Mouse (Mus musculus): ENCODE data around the gene Ralgps2.
A peak's percentile ranks its signal among the peaks of the same experiment; 100 is the strongest.

Ralgps2 gene

DNA sequence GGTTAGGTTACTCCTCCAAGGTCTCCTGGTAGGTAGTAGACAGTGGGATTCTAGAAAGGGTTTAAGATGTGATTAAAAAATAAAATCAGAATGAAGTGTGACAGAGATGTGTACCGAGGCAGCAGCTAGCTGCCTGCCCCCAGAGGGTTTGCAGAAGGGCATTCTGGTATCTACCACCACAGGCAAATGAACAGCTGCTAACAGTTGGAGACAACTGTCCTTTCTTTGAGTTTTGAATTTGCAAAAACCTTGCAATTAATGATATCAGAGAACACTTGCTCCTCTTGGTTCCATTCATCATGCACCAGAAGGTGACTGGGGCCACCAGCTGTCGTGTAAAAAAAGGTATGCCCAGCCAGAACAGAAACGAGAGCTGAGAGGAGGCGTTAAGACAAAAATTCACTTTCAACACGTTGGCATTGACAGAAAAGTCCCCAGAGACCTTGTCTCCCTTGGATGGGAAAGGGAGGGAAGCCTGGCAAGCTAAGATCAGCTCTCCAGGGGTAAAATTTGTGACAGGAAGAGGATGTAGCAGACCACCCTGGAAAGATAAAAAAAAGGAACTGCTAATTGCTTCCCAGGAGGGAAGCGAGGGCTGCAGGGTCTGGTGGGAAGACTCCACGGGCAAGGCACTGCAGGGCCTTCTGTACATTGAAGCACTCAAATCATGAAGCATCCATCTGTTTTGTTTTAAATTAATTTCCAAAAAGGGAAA is 24.6 kb upstream of the Ralgps2 start:
- TF ChIP-seq GATA4 (IDR thresholded peaks at IDR 0.05; ENCODE audit: insufficient replicate concordance, low read length): no peak

DNA sequence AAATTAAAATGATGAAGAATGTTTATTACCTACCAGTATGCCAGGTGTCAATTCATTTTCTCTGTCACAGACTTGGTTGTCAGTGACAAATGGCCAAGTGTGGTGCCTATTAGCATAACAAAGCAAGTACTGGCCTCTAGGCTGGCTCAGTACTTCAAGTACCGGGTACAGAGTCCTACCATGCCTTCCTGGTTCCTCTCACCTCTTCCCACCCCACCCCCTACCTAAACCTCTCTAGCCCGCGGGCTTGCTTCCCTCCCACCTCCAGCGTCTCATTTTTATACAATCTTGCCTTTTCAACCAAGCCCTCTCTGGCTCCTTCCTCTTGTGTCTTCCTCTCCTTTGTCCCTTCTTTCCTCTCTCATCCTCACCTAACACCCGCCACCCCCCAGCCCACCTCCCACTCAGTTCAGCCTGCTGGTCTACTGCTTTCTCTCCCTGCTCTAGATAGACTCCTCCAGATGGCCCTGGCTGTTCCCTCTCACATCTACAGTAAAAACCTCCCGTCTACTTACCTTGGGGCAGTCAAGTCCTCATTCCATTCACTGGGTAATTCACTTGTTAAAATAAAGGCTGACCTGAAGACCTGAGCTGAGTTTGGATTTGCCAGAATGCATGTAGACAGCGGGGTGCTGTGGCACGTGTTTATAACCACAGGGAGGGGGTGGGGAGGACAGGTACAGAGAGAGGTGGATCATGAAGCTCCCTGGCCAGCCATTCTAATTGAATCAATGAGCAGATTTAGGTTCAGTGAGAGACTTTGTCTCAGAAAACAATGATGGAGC is 22.2 kb upstream of the Ralgps2 start:
- no peak for TF ChIP-seq GATA4 (IDR thresholded peaks at IDR 0.05; ENCODE audit: insufficient replicate concordance, low read length)

GRCm38 (mm10) chr1:156959004-156959403 is 19.6 kb upstream of the Ralgps2 start:
- no peak for TF ChIP-seq GATA4 (IDR thresholded peaks at IDR 0.05; ENCODE audit: insufficient replicate concordance, low read length)

- no peak for TF ChIP-seq GATA4 (IDR thresholded peaks at IDR 0.05; ENCODE audit: insufficient replicate concordance, low read length)
Observed at GRCm38 (mm10) chr1:156957360-156957759, 17.9 kb upstream of the Ralgps2 start.

DNA sequence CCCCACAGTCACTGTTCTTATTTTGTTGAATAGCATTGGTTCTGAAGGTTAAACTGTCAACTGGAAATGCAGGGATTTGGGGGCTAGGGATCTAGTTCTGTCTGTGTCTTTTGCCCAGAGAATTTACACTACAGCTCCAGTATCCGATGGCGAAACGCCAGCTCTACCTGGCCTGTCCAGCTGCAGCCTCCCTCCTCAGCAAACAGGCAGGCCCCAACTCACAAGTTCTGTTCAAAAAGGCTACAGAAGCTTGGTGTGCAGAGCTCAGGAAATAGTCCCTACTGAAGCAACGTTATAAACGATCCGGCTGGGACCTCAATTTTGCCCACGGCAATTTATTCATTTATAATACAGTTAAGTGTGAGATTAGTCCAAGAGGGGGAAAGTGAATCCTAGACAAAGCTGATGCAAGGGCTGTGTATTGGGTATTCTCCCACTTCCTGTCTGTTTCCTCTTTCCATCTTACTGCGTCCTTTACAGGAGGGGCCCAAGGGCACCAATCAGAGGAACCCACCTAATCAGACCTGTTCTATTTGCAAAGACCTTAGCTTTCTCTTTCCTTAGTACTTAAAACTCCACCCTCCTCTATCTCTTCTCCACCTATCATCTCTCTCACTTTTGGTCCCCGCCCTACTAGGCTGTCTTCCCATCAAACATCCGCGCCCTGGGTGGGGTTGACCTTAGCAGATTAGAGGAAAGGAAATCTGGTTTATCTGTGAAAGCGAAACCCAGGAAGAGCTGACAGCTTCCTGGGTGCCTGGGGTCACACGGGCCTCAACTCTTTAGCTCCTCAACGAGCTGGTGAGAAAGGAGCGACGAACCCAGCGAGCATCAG is 16.7 kb upstream of the Ralgps2 start:
- peak; percentile 90; the same call in 1 of the 2 replicates for TF ChIP-seq GATA4 (IDR thresholded peaks at IDR 0.05; ENCODE audit: insufficient replicate concordance, low read length)

- TF ChIP-seq GATA4 (IDR thresholded peaks at IDR 0.05; ENCODE audit: insufficient replicate concordance, low read length): no peak
Observed at GRCm38 (mm10) chr1:156954216-156954615, 14.8 kb upstream of the Ralgps2 start.

DNA sequence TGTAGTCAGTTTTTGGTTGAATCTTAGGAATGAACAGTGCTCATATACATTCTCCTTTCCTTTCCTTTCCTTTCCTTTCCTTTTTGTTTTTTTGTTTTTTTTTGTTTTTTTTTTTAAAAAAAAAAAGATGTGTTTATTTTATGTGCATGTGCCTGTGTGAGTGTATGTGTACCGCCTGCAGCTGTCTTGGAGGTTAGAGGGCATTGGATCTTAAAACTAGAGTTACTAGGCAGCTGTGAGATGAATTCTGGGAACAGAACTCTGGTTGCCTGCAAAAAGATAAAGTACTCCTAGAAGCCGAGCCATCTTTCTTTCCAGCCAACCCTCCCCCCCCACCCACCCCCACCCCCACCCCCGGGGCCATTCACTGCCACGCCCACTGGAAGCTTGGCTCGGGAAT is 10.9 kb upstream of the Ralgps2 start:
- no peak for TF ChIP-seq GATA4 (IDR thresholded peaks at IDR 0.05; ENCODE audit: insufficient replicate concordance, low read length)

- TF ChIP-seq GATA4 (IDR thresholded peaks at IDR 0.05; ENCODE audit: insufficient replicate concordance, low read length): no peak
Observed at GRCm38 (mm10) chr1:156940584-156940983, 1.2 kb upstream of the Ralgps2 start.

DNA sequence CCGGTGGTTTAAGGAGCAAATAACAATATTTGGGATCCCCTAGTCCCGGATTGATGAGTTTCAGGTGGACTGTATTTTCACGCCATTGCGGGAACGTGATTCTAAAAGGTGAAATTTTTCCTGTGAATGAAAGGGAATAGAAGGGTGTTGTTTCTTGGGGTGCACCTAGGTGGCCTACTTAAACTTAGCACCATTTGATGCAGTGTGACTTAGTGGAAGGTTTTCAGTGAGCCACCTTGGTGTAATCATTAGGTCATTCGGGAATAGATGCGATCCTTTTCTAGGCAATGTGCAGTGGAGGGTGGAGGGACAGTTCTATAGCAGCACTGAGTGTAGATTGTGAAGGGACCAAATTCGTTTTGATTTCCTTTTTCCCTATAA is 706 bp upstream of the Ralgps2 start:
- TF ChIP-seq GATA4 (IDR thresholded peaks at IDR 0.05; ENCODE audit: insufficient replicate concordance, low read length): no peak

DNA sequence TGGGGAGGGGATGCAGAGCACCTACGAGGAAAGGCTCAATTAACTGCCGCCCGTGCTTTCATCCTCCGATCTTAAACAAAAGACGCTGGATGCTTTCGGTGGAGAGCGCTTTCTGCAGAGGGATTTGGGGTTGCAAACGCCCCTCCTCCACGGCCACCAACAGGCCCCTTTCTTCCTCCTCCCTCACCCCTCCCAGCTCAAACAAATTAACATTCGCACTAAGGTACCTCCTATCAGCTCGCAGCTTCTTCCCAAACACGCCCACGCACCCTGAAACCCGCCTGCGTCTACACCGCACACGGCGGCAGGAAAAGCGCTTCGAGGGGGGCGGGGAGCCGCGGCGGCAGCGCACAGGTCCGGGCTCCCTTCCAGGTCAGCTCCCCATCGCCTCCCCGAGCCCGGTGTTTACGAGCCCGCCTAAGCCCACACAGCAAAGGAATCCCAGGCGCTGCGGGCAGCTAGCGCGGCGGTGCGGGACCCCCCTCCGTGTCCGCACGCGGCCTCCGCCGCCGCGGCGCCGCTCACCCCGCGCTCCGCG is 652 bp downstream of the Ralgps2 start:
- no peak for TF ChIP-seq GATA4 (IDR thresholded peaks at IDR 0.05; ENCODE audit: insufficient replicate concordance, low read length)

DNA sequence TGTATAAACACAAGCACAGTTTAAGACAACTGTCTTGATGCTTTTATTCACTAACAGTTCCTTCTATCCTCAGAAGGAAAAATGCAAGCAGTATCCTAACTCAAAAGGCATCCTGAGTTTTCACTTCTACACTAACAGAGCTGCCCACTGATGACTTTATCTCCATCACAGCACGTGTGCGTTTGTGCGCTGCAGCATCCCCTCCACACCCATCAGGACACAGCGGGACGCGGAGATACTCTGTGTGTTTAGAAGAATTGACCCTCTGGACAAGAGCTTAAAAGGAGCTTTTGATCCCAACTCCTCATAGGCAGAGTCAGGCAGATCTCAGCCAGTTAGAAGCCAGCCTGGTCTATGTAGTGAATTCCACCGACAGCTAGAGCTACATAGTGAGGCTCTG is 2.0 kb downstream of the Ralgps2 start:
- no peak for TF ChIP-seq GATA4 (IDR thresholded peaks at IDR 0.05; ENCODE audit: insufficient replicate concordance, low read length)

DNA sequence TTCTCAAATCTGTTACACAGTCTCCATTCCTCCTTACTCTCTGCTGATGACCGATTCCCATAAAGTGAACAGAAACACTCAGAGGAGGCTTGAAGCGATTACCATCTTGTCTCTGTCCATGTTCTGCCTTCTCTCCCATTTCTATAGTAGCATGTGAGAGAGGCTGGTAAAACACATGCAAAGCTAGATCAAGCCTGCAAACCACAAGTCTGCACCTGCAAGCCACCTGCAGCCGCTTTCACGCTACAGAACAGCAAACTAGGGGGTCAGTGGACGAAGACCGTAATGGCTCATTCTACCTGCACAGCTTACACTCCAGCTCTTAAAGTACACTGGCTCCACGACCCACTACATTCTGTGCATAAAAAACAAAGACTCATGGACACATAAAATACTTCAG is 5.7 kb downstream of the Ralgps2 start:
- TF ChIP-seq GATA4 (IDR thresholded peaks at IDR 0.05; ENCODE audit: insufficient replicate concordance, low read length): no peak

DNA sequence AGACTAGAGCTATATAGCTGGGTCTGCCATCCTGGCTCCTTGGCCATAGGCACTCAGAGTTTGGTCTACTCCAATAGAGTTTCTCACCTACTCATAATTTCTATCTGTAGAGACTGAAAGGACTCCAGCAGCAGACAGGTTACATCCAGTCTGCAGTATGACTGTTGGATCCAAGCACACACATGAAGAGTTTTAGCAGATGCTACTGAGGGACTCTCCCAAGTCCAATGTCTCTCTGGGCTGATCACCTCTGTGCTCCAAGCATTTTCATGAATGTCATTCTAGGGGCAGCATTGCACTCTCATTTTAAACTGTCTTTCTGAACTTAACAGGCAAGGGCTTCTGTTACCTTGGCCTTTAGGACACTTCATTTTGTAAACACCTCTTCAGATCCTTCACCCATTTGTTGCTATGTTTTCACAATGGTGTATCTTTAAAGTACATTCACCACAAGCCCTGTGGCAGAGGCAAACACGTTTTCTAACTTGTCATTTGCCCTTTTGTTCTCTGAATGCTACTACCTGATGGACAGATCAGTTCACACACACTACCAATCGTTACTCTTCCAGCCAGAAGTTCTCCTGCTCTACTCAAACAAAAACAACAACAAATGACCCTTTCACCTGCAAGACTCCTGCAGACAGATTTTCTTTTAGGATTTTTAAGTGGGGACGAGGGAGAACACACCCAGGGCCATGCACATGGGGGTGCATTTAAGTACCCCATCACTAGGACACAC is 7.2 kb downstream of the Ralgps2 start:
- TF ChIP-seq GATA4 (IDR thresholded peaks at IDR 0.05; ENCODE audit: insufficient replicate concordance, low read length): no peak

- TF ChIP-seq GATA4 (IDR thresholded peaks at IDR 0.05; ENCODE audit: insufficient replicate concordance, low read length): no peak
Observed at GRCm38 (mm10) chr1:156931106-156931870, 8.1 kb downstream of the Ralgps2 start.
